Mouse (Mus musculus) myocyte (in vitro differentiated cells): ENCODE measurements around the gene Nup210. TPM values are rescaled to one million over a fixed set of nuclear protein-coding genes. Genes with fewer than 3 reads are reported as not detected.

Source experiments
- H3K27me3 ChIP-seq: one replicate; pipeline ENCODE4 v1.6.1; 2011; ENCODE audit not compliant: control insufficient read depth, insufficient read depth, insufficient read length
- H3K36me3 ChIP-seq: one replicate; pipeline ENCODE4 v1.6.1; 2011; ENCODE audit not compliant: control insufficient read depth, insufficient read depth
- H3K4me2 ChIP-seq: one replicate; pipeline ENCODE4 v1.6.1; 2011; ENCODE audit warnings: low read depth, control low read depth
- H3K4me3 ChIP-seq: one replicate; pipeline ENCODE4 v1.5.1; 2011; ENCODE audit warnings: mild to moderate bottlenecking, control low read depth, moderate library complexity
- H3K79me2 ChIP-seq: one replicate; pipeline ENCODE4 v1.6.1; 2011; ENCODE audit not compliant: control insufficient read depth, insufficient read depth
- H3ac ChIP-seq: one replicate; pipeline ENCODE4 v1.6.1; 2011; ENCODE audit not compliant: control insufficient read depth, insufficient read length
- CEBPB ChIP-seq: IDR thresholded peaks from 2 replicates; pipeline ENCODE4 v1.6.1; 2011; ENCODE audit warnings: mild to moderate bottlenecking, moderate library complexity; ENCODE audit not compliant: poor library complexity, insufficient read depth, severe bottlenecking
- E2F4 ChIP-seq: IDR thresholded peaks from one replicate; pipeline ENCODE4 v1.6.1; 2011; ENCODE audit warnings: mild to moderate bottlenecking, control low read depth, moderate library complexity; ENCODE audit not compliant: insufficient read depth
- MAX ChIP-seq: IDR thresholded peaks from one replicate; pipeline ENCODE4 v1.6.1; 2011; ENCODE audit warnings: low read depth, mild to moderate bottlenecking, control low read depth
- MYOD1 ChIP-seq, 3 experiments: IDR thresholded peaks; one replicate each; pipeline ENCODE4 v1.6.1; 2011; ENCODE audit warnings: control low read depth in 2 of 3, low read depth in 2 of 3, mild to moderate bottlenecking in 2 of 3, moderate library complexity in 1 of 3; ENCODE audit not compliant: insufficient read length in 2 of 3, control insufficient read depth in 1 of 3
- MYOG ChIP-seq, 3 experiments: IDR thresholded peaks; one replicate each; pipeline ENCODE4 v1.6.1; 2011; ENCODE audit warnings: control low read depth in 2 of 3, low read depth in 2 of 3, mild to moderate bottlenecking in 2 of 3; ENCODE audit not compliant: insufficient read length in 2 of 3, control insufficient read depth in 1 of 3, insufficient read depth in 1 of 3
- POLR2A ChIP-seq: IDR thresholded peaks from one replicate; pipeline ENCODE4 v1.6.1; 2011; ENCODE audit warnings: low read depth, mild to moderate bottlenecking, control low read depth, moderate library complexity; ENCODE audit not compliant: insufficient read length
- POLR2AphosphoS2 ChIP-seq: IDR thresholded peaks from one replicate; pipeline ENCODE4 v1.6.1; 2011; ENCODE audit warnings: low read depth, control low read depth; ENCODE audit not compliant: insufficient read length
- REST ChIP-seq: IDR thresholded peaks from one replicate; pipeline ENCODE4 v1.6.1; 2011; ENCODE audit warnings: mild to moderate bottlenecking, control low read depth, moderate library complexity; ENCODE audit not compliant: insufficient read depth, insufficient read length
- SRF ChIP-seq: IDR thresholded peaks from one replicate; pipeline ENCODE4 v1.6.1; 2011; ENCODE audit warnings: low read depth; ENCODE audit not compliant: control insufficient read depth, insufficient read length
- TCF12 ChIP-seq: IDR thresholded peaks from one replicate; pipeline ENCODE4 v1.6.1; 2011; ENCODE audit warnings: mild to moderate bottlenecking, control low read depth; ENCODE audit not compliant: poor library complexity, insufficient read depth, severe bottlenecking
- TCF3 ChIP-seq: IDR thresholded peaks from one replicate; pipeline ENCODE4 v1.6.1; 2011; ENCODE audit warnings: low read depth, control low read depth; ENCODE audit not compliant: insufficient read length
- USF1 ChIP-seq: IDR thresholded peaks from one replicate; pipeline ENCODE4 v1.6.1; 2011; ENCODE audit warnings: low read depth, mild to moderate bottlenecking, control low read depth, moderate library complexity
- polyA plus RNA-seq: library from polyadenylated mRNA; unstranded; fragments of >200 nt; fragmentation: generic; extraction: Trizol; gene quantifications from one replicate; pipeline ENCODE4 v1.2.1, GENCODE M21; 2012; ENCODE audit warnings: missing spikeins

Nup210 gene
- 0.31 TPM for polyA plus RNA-seq

- Histone ChIP-seq H3K4me3 (no peak within 1 kb of the TSS), H3K36me3 (no peaks in the 10 kb centered on the region), H3ac (no peak within 1 kb of the TSS), H3K4me2 (peak within 1 kb of the TSS; percentile 38), H3K27me3 (peaks cover 35% of the 10 kb centered on the region), H3K79me2 (no peaks in the 10 kb centered on the region)
- TF ChIP-seq TCF3 = no peak
- peak in 1 of 3 experiments; percentile 68 for TF ChIP-seq MYOD1 (IDR thresholded peaks at IDR 0.05; ENCODE audit: control insufficient read depth in 1 of 3, insufficient read length in 2 of 3, low read depth in 2 of 3)
- TF ChIP-seq USF1 = no peak
- TF ChIP-seq MAX = no peak
- no peak for TF ChIP-seq CEBPB
- peak in 2 of 3 experiments; percentile 8 to 66 for TF ChIP-seq MYOG (IDR thresholded peaks at IDR 0.05; ENCODE audit: control insufficient read depth in 1 of 3, insufficient read depth in 1 of 3, insufficient read length in 2 of 3, low read depth in 2 of 3)
- TF ChIP-seq POLR2A = no peak
- TF ChIP-seq REST = no peak
These were observed at the start of gene Nup210 for GRCm38 (mm10) chr6:91116244-91117145. Nup210 (minus strand) TSS chr6:91116829.

GRCm38 (mm10) chr6:91165210-91165609 is 48.6 kb upstream of the Nup210 start:
- H3K27me3 ChIP-seq = no peaks in the 10 kb centered on the region
- no peak overlapping the region for H3K4me3 ChIP-seq
- H3ac ChIP-seq = no peak overlapping the region
- H3K4me2 ChIP-seq = no peak overlapping the region
- H3K36me3 ChIP-seq = no peaks in the 10 kb centered on the region
- no peaks in the 10 kb centered on the region for H3K79me2 ChIP-seq
- peak; percentile 49 for TF ChIP-seq POLR2AphosphoS2
- no peak for TF ChIP-seq CEBPB
- TF ChIP-seq POLR2A = no peak
- TF ChIP-seq MYOG (IDR thresholded peaks at IDR 0.05; ENCODE audit: control insufficient read depth in 1 of 3, insufficient read depth in 1 of 3, insufficient read length in 2 of 3, low read depth in 2 of 3) = peak in 1 of 3 experiments; percentile 56
- no peak for TF ChIP-seq TCF12
- TF ChIP-seq MAX = no peak
- TF ChIP-seq USF1 = no peak
- TF ChIP-seq REST = no peak
- TF ChIP-seq TCF3 = no peak
- no peak for TF ChIP-seq MYOD1 (IDR thresholded peaks at IDR 0.05; ENCODE audit: control insufficient read depth in 1 of 3, insufficient read length in 2 of 3, low read depth in 2 of 3)

DNA sequence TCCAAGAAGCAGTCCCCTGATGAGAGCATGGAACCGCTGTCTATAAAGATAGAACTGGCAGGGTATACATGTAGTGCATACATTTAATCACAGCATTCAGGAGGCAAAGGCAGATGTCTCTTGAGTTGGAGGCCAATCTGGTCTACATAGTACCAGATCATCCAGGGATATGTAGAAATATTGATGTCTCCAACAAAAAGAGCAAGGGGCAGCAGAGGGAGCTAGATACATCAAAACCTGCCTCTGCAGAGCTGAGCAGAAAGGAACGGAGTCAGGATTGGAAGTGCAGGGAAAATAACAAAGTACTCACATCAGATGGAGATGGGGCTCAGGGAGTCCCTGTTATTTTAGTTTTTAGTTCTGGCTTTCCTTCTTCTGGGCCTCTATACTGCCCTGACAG is 48.0 kb upstream of the Nup210 start:
- no peak overlapping the region for H3K4me3 ChIP-seq
- no peak overlapping the region for H3ac ChIP-seq
- no peak overlapping the region for H3K4me2 ChIP-seq
- H3K79me2 ChIP-seq = no peaks in the 10 kb centered on the region
- no peaks in the 10 kb centered on the region for H3K27me3 ChIP-seq
- TF ChIP-seq TCF12 (no peak), MYOD1 (IDR thresholded peaks at IDR 0.05; ENCODE audit: control insufficient read depth in 1 of 3, insufficient read length in 2 of 3, low read depth in 2 of 3) (no peak), TCF3 (no peak), REST (no peak), MYOG (IDR thresholded peaks at IDR 0.05; ENCODE audit: control insufficient read depth in 1 of 3, insufficient read depth in 1 of 3, insufficient read length in 2 of 3, low read depth in 2 of 3) (no peak), USF1 (no peak), CEBPB (no peak), SRF (no peak), POLR2AphosphoS2 (no peak), E2F4 (no peak), POLR2A (no peak), MAX (no peak)
- no peaks in the 10 kb centered on the region for H3K36me3 ChIP-seq

- Histone ChIP-seq H3K4me3 (no peak overlapping the region), H3K27me3 (no peaks in the 10 kb centered on the region), H3ac (no peak overlapping the region), H3K4me2 (no peak overlapping the region), H3K36me3 (no peaks in the 10 kb centered on the region), H3K79me2 (no peaks in the 10 kb centered on the region)
- TF ChIP-seq TCF12 (no peak), POLR2A (no peak), MAX (no peak), POLR2AphosphoS2 (peak; percentile 20), REST (no peak), TCF3 (no peak)
These were observed 46.7 kb upstream of the Nup210 start for GRCm38 (mm10) chr6:91163195-91163911.

DNA sequence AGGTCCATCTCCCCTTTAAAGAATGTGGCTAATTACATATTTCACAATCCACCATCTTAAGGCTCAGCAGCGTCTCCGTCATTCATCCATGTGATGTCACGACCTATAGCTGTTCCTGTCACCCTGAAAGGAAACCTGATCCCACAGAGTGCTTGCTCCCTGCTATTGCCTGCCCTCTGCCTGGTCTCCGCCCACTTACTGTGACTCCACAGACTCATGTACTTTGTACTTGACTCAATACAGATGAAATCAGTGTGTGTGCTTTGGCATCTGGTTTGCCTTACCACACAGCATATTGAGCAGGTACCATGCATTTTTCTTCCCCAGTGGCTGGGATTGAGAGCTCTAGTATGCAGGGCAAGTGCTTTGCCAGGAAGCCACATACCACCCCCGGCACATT is 45.7 kb upstream of the Nup210 start:
- Histone ChIP-seq H3K36me3 (no peaks in the 10 kb centered on the region), H3ac (no peak overlapping the region), H3K79me2 (no peaks in the 10 kb centered on the region), H3K4me3 (no peak overlapping the region), H3K27me3 (no peaks in the 10 kb centered on the region), H3K4me2 (no peak overlapping the region)
- TF ChIP-seq POLR2A (no peak), MYOD1 (IDR thresholded peaks at IDR 0.05; ENCODE audit: control insufficient read depth in 1 of 3, insufficient read length in 2 of 3, low read depth in 2 of 3) (no peak), E2F4 (no peak), TCF12 (no peak)
